Mouse (Mus musculus) myocyte (in vitro differentiated cells): Measurements from ENCODE around the gene Kif13a.

Experiments
- MAX ChIP-seq: IDR thresholded peaks from one replicate; pipeline ENCODE4 v1.6.1; 2011; ENCODE audit warnings: low read depth, mild to moderate bottlenecking, control low read depth
- MYOG ChIP-seq, 3 experiments: IDR thresholded peaks; one replicate each; pipeline ENCODE4 v1.6.1; 2011; ENCODE audit warnings: control low read depth in 2 of 3, low read depth in 2 of 3, mild to moderate bottlenecking in 2 of 3; ENCODE audit not compliant: insufficient read length in 2 of 3, control insufficient read depth in 1 of 3, insufficient read depth in 1 of 3
- POLR2A ChIP-seq: IDR thresholded peaks from one replicate; pipeline ENCODE4 v1.6.1; 2011; ENCODE audit warnings: low read depth, mild to moderate bottlenecking, control low read depth, moderate library complexity; ENCODE audit not compliant: insufficient read length
- TCF3 ChIP-seq: IDR thresholded peaks from one replicate; pipeline ENCODE4 v1.6.1; 2011; ENCODE audit warnings: low read depth, control low read depth; ENCODE audit not compliant: insufficient read length

DNA sequence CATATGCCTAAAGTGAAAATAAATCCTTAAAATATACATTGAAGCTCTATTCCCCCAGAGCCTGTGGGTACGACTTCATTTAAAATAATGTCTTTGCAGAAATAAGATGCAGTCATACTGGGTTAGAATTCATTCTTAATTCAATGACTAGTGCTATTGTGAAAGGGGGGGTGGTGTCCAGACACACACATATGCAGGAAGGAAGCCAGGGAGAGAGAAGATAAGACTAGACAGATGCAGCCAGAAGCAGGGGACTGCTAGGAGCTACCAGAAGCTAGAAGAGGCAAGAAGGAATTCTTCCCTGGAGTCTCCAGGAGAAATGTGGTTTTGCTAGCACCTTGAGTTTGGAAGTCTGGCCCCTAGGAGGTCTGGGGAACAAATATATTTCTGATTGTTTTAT is 2.4 kb upstream of the Kif13a start:
- TF ChIP-seq POLR2A (no peak), MAX (no peak), TCF3 (no peak), MYOG (IDR thresholded peaks at IDR 0.05; ENCODE audit: control insufficient read depth in 1 of 3, insufficient read depth in 1 of 3, insufficient read length in 2 of 3, low read depth in 2 of 3) (no peak)
